Mouse (Mus musculus) brain, embryonic 14.5 days (tissue): Measurements from ENCODE around the gene Snd1.

Experiments used
- CTCF ChIP-seq: fragments of 200-500 bp; IDR thresholded peaks from 2 replicates; pipeline ENCODE4 v1.5.1; 2012; ENCODE audit warnings: inconsistent platforms, mild to moderate bottlenecking, moderate library complexity, borderline replicate concordance; ENCODE audit not compliant: insufficient read depth, insufficient read length; ENCODE audit errors: extremely low read depth
- POLR2A ChIP-seq: fragments of 200-500 bp; IDR thresholded peaks from 2 replicates; pipeline ENCODE4 v1.6.1; 2012; ENCODE audit warnings: mild to moderate bottlenecking, inconsistent platforms, borderline replicate concordance; ENCODE audit not compliant: poor library complexity, insufficient read depth, insufficient read length, severe bottlenecking; ENCODE audit errors: extremely low read depth

DNA sequence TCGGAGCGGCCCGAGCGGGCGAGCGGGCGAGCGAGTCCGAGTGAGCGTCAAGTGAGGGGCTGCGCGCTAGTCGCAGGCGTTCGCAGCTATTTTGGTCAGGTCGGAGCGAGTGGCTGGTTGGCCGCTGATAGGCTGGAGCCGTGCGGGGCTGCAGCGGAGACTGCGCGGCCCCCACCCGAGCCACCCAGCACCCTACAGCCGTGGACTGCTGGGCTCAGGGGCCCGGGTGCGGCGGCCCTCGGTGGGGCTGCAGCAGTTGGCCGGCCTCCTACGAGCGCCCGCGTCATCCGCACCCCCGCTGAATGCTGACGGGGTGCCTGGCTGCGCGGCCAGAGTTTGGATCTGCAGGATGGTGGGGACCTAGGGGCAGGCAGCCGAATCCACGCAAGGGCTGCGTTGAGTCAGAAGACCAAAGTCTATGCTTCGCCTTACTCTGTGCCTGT lies 358.5 kb downstream of the Snd1 start:
- TF ChIP-seq CTCF (no peak), POLR2A (no peak)
